Mouse (Mus musculus): ENCODE data around the gene Reps1. TPM values are rescaled to one million over a fixed set of nuclear protein-coding genes. Genes with fewer than 3 reads are reported as not detected.

Reps1 gene
- 72.3 and 81.3 TPM in 2 replicates for total RNA-seq (2017)

- ATAC-seq (replicated peaks in 1 of 2; ENCODE audit: insufficient read depth in 1 of 2, low FRiP score in 2 of 2, low TSS enrichment in 1 of 2, low read depth in 1 of 2, poor library complexity in 2 of 2, severe bottlenecking in 2 of 2) = peak in 1 of 2 experiments; percentile 20; a peak in 1 of 4 replicates
Measured at GRCm38 (mm10) chr10:18055696-18056390, at the start of gene Reps1. Gene Reps1, plus strand, starts transcription at chr10:18055861.

- ATAC-seq (replicated peaks in 1 of 2; ENCODE audit: insufficient read depth in 1 of 2, low FRiP score in 2 of 2, low TSS enrichment in 1 of 2, low read depth in 1 of 2, poor library complexity in 2 of 2, severe bottlenecking in 2 of 2) = no peak
Measured at GRCm38 (mm10) chr10:18006756-18007155, 48.9 kb upstream of the Reps1 start.

GRCm38 (mm10) chr10:18007243-18007642, 48.4 kb upstream of the Reps1 start:
- no peak for ATAC-seq (replicated peaks in 1 of 2; ENCODE audit: insufficient read depth in 1 of 2, low FRiP score in 2 of 2, low TSS enrichment in 1 of 2, low read depth in 1 of 2, poor library complexity in 2 of 2, severe bottlenecking in 2 of 2)

GRCm38 (mm10) chr10:18008118-18008517, 47.5 kb upstream of the Reps1 start:
- no peak for ATAC-seq (replicated peaks in 1 of 2; ENCODE audit: insufficient read depth in 1 of 2, low FRiP score in 2 of 2, low TSS enrichment in 1 of 2, low read depth in 1 of 2, poor library complexity in 2 of 2, severe bottlenecking in 2 of 2)

GRCm38 (mm10) chr10:18009744-18010143, 45.9 kb upstream of the Reps1 start:
- no peak for ATAC-seq (replicated peaks in 1 of 2; ENCODE audit: insufficient read depth in 1 of 2, low FRiP score in 2 of 2, low TSS enrichment in 1 of 2, low read depth in 1 of 2, poor library complexity in 2 of 2, severe bottlenecking in 2 of 2)

GRCm38 (mm10) chr10:18011761-18012160, 43.9 kb upstream of the Reps1 start:
- no peak for ATAC-seq (replicated peaks in 1 of 2; ENCODE audit: insufficient read depth in 1 of 2, low FRiP score in 2 of 2, low TSS enrichment in 1 of 2, low read depth in 1 of 2, poor library complexity in 2 of 2, severe bottlenecking in 2 of 2)

GRCm38 (mm10) chr10:18020443-18020842, 35.2 kb upstream of the Reps1 start:
- no peak for ATAC-seq (replicated peaks in 1 of 2; ENCODE audit: insufficient read depth in 1 of 2, low FRiP score in 2 of 2, low TSS enrichment in 1 of 2, low read depth in 1 of 2, poor library complexity in 2 of 2, severe bottlenecking in 2 of 2)

- no peak for ATAC-seq (replicated peaks in 1 of 2; ENCODE audit: insufficient read depth in 1 of 2, low FRiP score in 2 of 2, low TSS enrichment in 1 of 2, low read depth in 1 of 2, poor library complexity in 2 of 2, severe bottlenecking in 2 of 2)
Measured at GRCm38 (mm10) chr10:18020846-18021245, 34.8 kb upstream of the Reps1 start.

- ATAC-seq (replicated peaks in 1 of 2; ENCODE audit: insufficient read depth in 1 of 2, low FRiP score in 2 of 2, low TSS enrichment in 1 of 2, low read depth in 1 of 2, poor library complexity in 2 of 2, severe bottlenecking in 2 of 2) = no peak
Measured at GRCm38 (mm10) chr10:18021576-18022311, 33.9 kb upstream of the Reps1 start.

- ATAC-seq (replicated peaks in 1 of 2; ENCODE audit: insufficient read depth in 1 of 2, low FRiP score in 2 of 2, low TSS enrichment in 1 of 2, low read depth in 1 of 2, poor library complexity in 2 of 2, severe bottlenecking in 2 of 2) = peak; percentile 48 to 62
Measured at GRCm38 (mm10) chr10:18022312-18022711, 33.3 kb upstream of the Reps1 start.

- ATAC-seq (replicated peaks in 1 of 2; ENCODE audit: insufficient read depth in 1 of 2, low FRiP score in 2 of 2, low TSS enrichment in 1 of 2, low read depth in 1 of 2, poor library complexity in 2 of 2, severe bottlenecking in 2 of 2) = peak; percentile 96 to 97
Measured at GRCm38 (mm10) chr10:18022741-18023347, 32.8 kb upstream of the Reps1 start, which contains the start of gene Abracl. Gene Abracl, minus strand, starts transcription at chr10:18023288.

GRCm38 (mm10) chr10:18034408-18034807, 21.3 kb upstream of the Reps1 start:
- no peak for ATAC-seq (replicated peaks in 1 of 2; ENCODE audit: insufficient read depth in 1 of 2, low FRiP score in 2 of 2, low TSS enrichment in 1 of 2, low read depth in 1 of 2, poor library complexity in 2 of 2, severe bottlenecking in 2 of 2)

- no peak for ATAC-seq (replicated peaks in 1 of 2; ENCODE audit: insufficient read depth in 1 of 2, low FRiP score in 2 of 2, low TSS enrichment in 1 of 2, low read depth in 1 of 2, poor library complexity in 2 of 2, severe bottlenecking in 2 of 2)
Measured at GRCm38 (mm10) chr10:18036849-18037248, 18.8 kb upstream of the Reps1 start.

GRCm38 (mm10) chr10:18046380-18046779, 9.3 kb upstream of the Reps1 start:
- ATAC-seq (replicated peaks in 1 of 2; ENCODE audit: insufficient read depth in 1 of 2, low FRiP score in 2 of 2, low TSS enrichment in 1 of 2, low read depth in 1 of 2, poor library complexity in 2 of 2, severe bottlenecking in 2 of 2) = no peak

GRCm38 (mm10) chr10:18047380-18048146, 8.1 kb upstream of the Reps1 start:
- no peak for ATAC-seq (replicated peaks in 1 of 2; ENCODE audit: insufficient read depth in 1 of 2, low FRiP score in 2 of 2, low TSS enrichment in 1 of 2, low read depth in 1 of 2, poor library complexity in 2 of 2, severe bottlenecking in 2 of 2)

- peak; percentile 90 to 95 for ATAC-seq (replicated peaks in 1 of 2; ENCODE audit: insufficient read depth in 1 of 2, low FRiP score in 2 of 2, low TSS enrichment in 1 of 2, low read depth in 1 of 2, poor library complexity in 2 of 2, severe bottlenecking in 2 of 2)
Measured at GRCm38 (mm10) chr10:18055009-18055695, 509 bp upstream of the Reps1 start.

- ATAC-seq (replicated peaks in 1 of 2; ENCODE audit: insufficient read depth in 1 of 2, low FRiP score in 2 of 2, low TSS enrichment in 1 of 2, low read depth in 1 of 2, poor library complexity in 2 of 2, severe bottlenecking in 2 of 2) = no peak
Measured at GRCm38 (mm10) chr10:18056391-18056745, 707 bp downstream of the Reps1 start.

Data from hematopoietic stem cell, adult 5-6 weeks (primary cell).